Mouse (Mus musculus) midbrain, embryonic 12.5 days (tissue): ENCODE measurements around the gene Prkag3. TPM values are rescaled to one million over a fixed set of nuclear protein-coding genes. Genes with fewer than 3 reads are reported as not detected.

Source experiments
- ATAC-seq: fragments of 200-750 bp; cut with Nextera tagmentation; 2 replicates; pipeline ENCODE4 v1.8.0; 2017; ENCODE audit warnings: low read depth, moderate TSS enrichment, moderate library complexity; ENCODE audit not compliant: low FRiP score
- H3K27ac ChIP-seq: fragments of 300-500 bp; sonication (generic); replicated peaks from 2 replicates; pipeline ENCODE4 v1.5.1; 2016; ENCODE audit warnings: mild to moderate bottlenecking
- H3K27me3 ChIP-seq: fragments of 300-500 bp; sonication (generic); 2 replicates; pipeline ENCODE4 v1.6.1; 2016; ENCODE audit warnings: mild to moderate bottlenecking
- H3K36me3 ChIP-seq: fragments of 300-500 bp; sonication (generic); 2 replicates; pipeline ENCODE4 v1.6.1; 2016
- H3K4me1 ChIP-seq: fragments of 300-500 bp; sonication (generic); 2 replicates; pipeline ENCODE4 v1.6.1; 2016
- H3K4me2 ChIP-seq: fragments of 300-500 bp; sonication (generic); replicated peaks from 2 replicates; pipeline ENCODE4 v1.6.1; 2016; ENCODE audit warnings: mild to moderate bottlenecking, moderate library complexity
- H3K4me3 ChIP-seq: fragments of 300-500 bp; sonication (generic); 2 replicates; pipeline ENCODE4 v1.5.1; 2016; ENCODE audit warnings: mild to moderate bottlenecking
- H3K9ac ChIP-seq: fragments of 300-500 bp; sonication (generic); replicated peaks from 2 replicates; pipeline ENCODE4 v1.6.1; 2016; ENCODE audit warnings: mild to moderate bottlenecking, moderate library complexity
- H3K9me3 ChIP-seq: fragments of 300-500 bp; sonication (generic); 2 replicates; pipeline ENCODE4 v1.6.1; 2016; ENCODE audit warnings: mild to moderate bottlenecking
- WGBS: fragments of 180-500 bp; shearing (Covaris S2); methylation state at CpG from one replicate; pipeline ENCODE4 v1.1.7; 2016; 5-methylcytosine and 5-hydroxymethylcytosine counted together
- polyA plus RNA-seq: library from polyadenylated mRNA; unstranded; fragments of >200 nt; fragmentation: Nextera tagmentation; extraction: Ambion mirVana; gene quantifications from 2 replicates; pipeline ENCODE4 v1.2.1, GENCODE M21; 2016

Prkag3 gene
- polyA plus RNA-seq, result not detected in 2 replicates

GRCm38 (mm10) chr1:74748643-74749271 lies at the start of gene Prkag3:
Gene Prkag3 (minus strand): TSS chr1:74749221.
- no peaks in the 10 kb centered on the region for H3K9me3 ChIP-seq
- H3K4me3 ChIP-seq, result peak within 1 kb of the TSS; percentile 21; the same call in 1 of the 2 replicates
- peak within 1 kb of the TSS; percentile 37; the same call in 1 of the 2 replicates for H3K9ac ChIP-seq
- no peaks in the 10 kb centered on the region for H3K36me3 ChIP-seq
- H3K4me1 ChIP-seq, result 0 out of 2 replicates have a peak, but pooled peaks cover 6% of the 10 kb centered on the region
- ATAC-seq, result peak; percentile 34; the same call in 1 of the 2 replicates
- 8% methylated on average over 30 of the region's 30 CpGs for WGBS
- no peak within 1 kb of the TSS for H3K27ac ChIP-seq
- peak within 1 kb of the TSS; percentile 52 for H3K4me2 ChIP-seq
- peaks cover 36% of the 10 kb centered on the region for H3K27me3 ChIP-seq

DNA sequence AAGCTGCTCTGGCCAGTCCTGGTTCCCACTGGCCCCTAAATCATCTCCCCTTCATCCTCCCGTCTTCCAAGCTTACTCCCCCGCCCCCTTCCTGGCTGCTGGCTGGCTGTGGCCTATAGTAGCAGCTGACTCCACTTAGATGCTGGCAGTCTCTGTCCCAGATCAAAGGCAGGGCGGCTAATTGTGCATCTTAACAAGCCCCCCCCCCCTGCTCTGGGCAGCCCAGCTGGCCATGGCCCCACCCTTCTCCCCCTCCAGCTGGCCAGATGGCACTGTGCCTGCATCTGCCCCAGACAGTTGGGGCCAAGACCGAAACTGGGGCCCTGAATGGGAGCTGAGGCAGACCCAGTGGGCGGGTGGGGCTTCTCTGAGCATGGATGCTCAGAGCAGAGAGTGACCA lies 48.4 kb upstream of the Prkag3 start:
- peaks cover 47% of the 10 kb centered on the region for H3K4me1 ChIP-seq
- H3K36me3 ChIP-seq, result no peaks in the 10 kb centered on the region
- H3K9ac ChIP-seq, result 0 out of 2 replicates have a peak overlapping the region, but pooled peaks have one; percentile 6
- no peak overlapping the region for H3K4me3 ChIP-seq
- peak; percentile 77 for ATAC-seq
- WGBS, result 2% methylated on average over 5 of the region's 5 CpGs
- no peaks in the 10 kb centered on the region for H3K9me3 ChIP-seq
- H3K27me3 ChIP-seq, result peaks cover 97% of the 10 kb centered on the region
- peak overlapping the region; percentile 46 for H3K27ac ChIP-seq
- H3K4me2 ChIP-seq, result no peak overlapping the region

- Histone ChIP-seq H3K36me3 (no peaks in the 10 kb centered on the region), H3K27me3 (peaks cover 99% of the 10 kb centered on the region), H3K27ac (no peak overlapping the region), H3K4me3 (0 out of 2 replicates have a peak overlapping the region, but pooled peaks have one; percentile 33), H3K9ac (no peak overlapping the region), H3K4me2 (peak overlapping the region; percentile 52), H3K9me3 (no peaks in the 10 kb centered on the region), H3K4me1 (peaks cover 52% of the 10 kb centered on the region)
- WGBS, result 4% methylated on average over 7 of the region's 11 CpGs
- no peak for ATAC-seq
These were observed 46.1 kb upstream of the Prkag3 start for GRCm38 (mm10) chr1:74795145-74795529.

DNA sequence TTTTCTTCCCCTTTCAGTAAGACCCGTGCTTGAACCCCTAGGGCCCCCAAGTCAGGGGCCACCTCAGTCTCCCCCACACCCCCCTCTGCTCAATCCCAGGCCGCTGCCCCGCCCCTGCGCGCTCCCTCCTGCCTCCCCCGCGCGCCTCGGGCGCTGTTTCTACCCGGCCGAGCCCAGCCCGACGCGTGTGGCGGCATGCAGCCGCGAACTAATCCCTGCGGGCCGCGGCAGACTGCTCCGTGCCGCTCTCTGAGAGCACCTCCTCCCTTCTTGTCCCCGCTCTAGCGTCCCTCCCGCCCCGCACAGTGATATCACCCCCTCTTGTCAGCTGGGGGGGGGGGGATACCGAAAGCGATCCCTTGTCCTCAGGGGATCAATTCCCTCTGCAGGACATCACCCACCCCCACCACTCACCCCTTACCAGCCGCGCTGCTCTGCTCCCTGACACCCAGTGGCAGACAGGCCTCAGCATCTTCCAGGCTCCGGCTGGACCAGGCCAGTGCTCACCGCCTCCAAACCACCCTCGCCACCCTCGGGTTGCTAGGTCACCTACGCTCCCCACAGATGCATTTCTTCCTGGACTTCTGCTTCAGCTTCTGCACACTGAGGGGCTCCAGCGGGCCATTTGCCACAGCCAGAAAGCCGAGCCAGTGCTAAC lies 45.6 kb upstream of the Prkag3 start:
- H3K27ac ChIP-seq, result no peak overlapping the region

DNA sequence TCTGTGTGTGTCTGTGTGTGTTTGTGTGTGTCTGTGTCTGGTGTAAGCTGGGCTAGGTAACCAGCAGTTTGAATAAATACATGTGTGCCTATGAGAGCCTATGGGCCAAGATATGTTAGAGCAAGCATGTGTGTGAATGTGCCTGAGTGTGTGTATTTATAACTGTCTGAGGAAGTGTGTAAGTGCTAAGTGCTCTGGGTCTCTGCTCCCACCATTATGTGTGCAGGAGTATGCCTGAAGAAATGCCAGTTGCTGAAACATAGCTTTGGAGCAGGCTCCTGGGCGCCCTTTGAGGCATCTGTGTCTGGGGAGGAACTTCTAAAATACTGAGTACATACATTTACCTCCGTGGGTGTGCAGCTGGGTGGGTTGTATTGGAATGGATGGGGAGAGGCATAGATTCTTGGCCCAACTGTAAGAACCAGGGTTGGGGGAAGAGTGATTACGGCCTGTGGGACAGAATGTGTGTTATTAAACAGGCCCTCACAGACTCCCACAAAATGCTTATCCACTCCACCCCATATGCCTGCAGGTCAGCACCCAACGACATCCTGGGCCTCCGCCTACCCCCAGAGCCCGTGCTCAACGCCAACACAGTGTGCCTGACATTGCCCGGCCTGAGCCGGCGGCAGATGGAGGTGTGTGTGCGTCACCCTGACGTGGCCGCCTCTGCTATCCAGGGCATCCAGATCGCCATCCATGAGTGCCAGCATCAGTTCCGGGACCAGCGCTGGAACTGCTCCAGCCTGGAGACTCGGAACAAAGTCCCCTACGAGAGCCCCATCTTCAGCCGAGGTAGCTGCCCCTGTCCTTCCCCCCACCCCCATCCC lies 44.0 kb upstream of the Prkag3 start:
- Histone ChIP-seq H3K4me1 (peaks cover 52% of the 10 kb centered on the region), H3K36me3 (no peaks in the 10 kb centered on the region), H3K9me3 (no peaks in the 10 kb centered on the region), H3K9ac (no peak overlapping the region), H3K4me3 (no peak overlapping the region), H3K4me2 (no peak overlapping the region), H3K27me3 (peaks cover 99% of the 10 kb centered on the region), H3K27ac (no peak overlapping the region)
- ATAC-seq, result no peak
- 6% methylated on average over 18 of the region's 19 CpGs for WGBS

More for the DNA sequence above, 45.6 kb upstream of the Prkag3 start:
- Histone ChIP-seq H3K9me3 (no peaks in the 10 kb centered on the region), H3K36me3 (no peaks in the 10 kb centered on the region), H3K4me1 (peaks cover 54% of the 10 kb centered on the region), H3K27me3 (peaks cover 99% of the 10 kb centered on the region), H3K9ac (peak overlapping the region; percentile 21; the same call in 1 of the 2 replicates), H3K4me2 (peak overlapping the region; percentile 52), H3K4me3 (peak overlapping the region; percentile 33)
- ATAC-seq, result no peak
- 1% methylated on average over 35 of the region's 38 CpGs for WGBS

DNA sequence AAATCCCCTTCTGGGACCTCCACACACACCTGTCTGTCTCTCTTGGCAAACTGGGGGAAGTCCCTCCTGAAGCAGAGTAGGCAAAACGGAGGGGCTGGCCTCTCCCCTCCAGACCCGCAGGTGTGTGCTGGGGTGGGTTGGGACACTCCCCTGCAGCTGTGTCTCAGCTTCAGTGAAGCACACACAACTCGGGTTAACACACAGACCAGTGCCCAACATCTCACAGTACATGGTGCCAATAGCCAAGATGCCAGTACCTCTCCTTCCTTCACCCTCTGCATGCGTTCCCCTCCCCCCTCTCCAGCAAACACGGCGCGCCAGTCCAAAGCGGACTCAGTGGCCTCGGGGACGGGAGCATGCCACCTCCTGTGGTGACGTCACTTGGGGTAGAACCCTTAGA lies 42.2 kb upstream of the Prkag3 start, which contains the start of gene Wnt10a:
Gene Wnt10a (plus strand): TSS at position 268 of the 400 bp plus-strand sequence.
- Histone ChIP-seq H3K36me3 (no peaks in the 10 kb centered on the region), H3K27ac (no peak within 1 kb of the TSS), H3K4me3 (peak within 1 kb of the TSS; percentile 32), H3K27me3 (peaks cover 100% of the 10 kb centered on the region), H3K9ac (peak within 1 kb of the TSS; percentile 34), H3K9me3 (no peaks in the 10 kb centered on the region), H3K4me1 (peaks cover 37% of the 10 kb centered on the region), H3K4me2 (peak within 1 kb of the TSS; percentile 50)
- no peak for ATAC-seq
- WGBS, result under 1% methylated on average over 11 of the region's 11 CpGs

DNA sequence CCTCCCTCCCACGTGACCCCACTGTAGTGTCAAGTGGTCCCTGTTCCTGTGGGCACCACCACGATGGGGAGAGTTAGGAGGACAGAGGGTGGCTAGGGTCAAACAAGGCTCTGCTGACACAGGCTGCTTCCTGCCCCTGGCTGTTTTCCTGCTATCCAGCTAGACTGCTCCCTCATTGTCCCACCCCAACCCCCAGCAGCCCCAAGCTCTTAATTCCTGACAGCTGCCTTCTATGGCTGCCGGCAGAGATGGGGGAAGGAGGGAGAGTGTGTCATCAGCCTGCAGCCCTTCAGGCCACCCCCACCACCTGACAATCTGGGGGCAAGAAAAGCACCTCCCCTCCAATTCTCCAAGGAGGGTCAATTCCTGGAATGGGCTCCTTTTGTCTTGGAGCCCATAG lies 41.1 kb upstream of the Prkag3 start:
- H3K9ac ChIP-seq, result no peak overlapping the region; the same call in 1 of the 2 replicates
- H3K27me3 ChIP-seq, result peaks cover 98% of the 10 kb centered on the region
- H3K4me2 ChIP-seq, result no peak overlapping the region
- 4% methylated on average over 3 of the region's 3 CpGs for WGBS
- H3K36me3 ChIP-seq, result no peaks in the 10 kb centered on the region
- peaks cover 34% of the 10 kb centered on the region for H3K4me1 ChIP-seq
- H3K4me3 ChIP-seq, result no peak overlapping the region
- no peaks in the 10 kb centered on the region for H3K9me3 ChIP-seq
- no peak for ATAC-seq
- 0 out of 2 replicates have a peak overlapping the region, but pooled peaks have one; percentile 6 for H3K27ac ChIP-seq

GRCm38 (mm10) chr1:74788603-74789176 lies 39.7 kb upstream of the Prkag3 start:
- Histone ChIP-seq H3K4me1 (peaks cover 27% of the 10 kb centered on the region), H3K9me3 (no peaks in the 10 kb centered on the region)
- 17% methylated on average over 6 of the region's 6 CpGs for whole genome bisulfite sequencing

GRCm38 (mm10) chr1:74787846-74788245 lies 38.8 kb upstream of the Prkag3 start:
- peak; percentile 47; the same call in 1 of the 2 replicates for ATAC-seq
- no peak overlapping the region for H3K4me3 ChIP-seq
- H3K36me3 ChIP-seq, result no peaks in the 10 kb centered on the region
- peaks cover 98% of the 10 kb centered on the region for H3K27me3 ChIP-seq
- H3K27ac ChIP-seq, result no peak overlapping the region
- H3K4me2 ChIP-seq, result no peak overlapping the region
- peaks cover 24% of the 10 kb centered on the region for H3K4me1 ChIP-seq
- H3K9me3 ChIP-seq, result no peaks in the 10 kb centered on the region
- H3K9ac ChIP-seq, result no peak overlapping the region
- WGBS, result 6% methylated on average over 7 of the region's 7 CpGs

More at GRCm38 (mm10) chr1:74788603-74789176, 39.7 kb upstream of the Prkag3 start:
- no peak overlapping the region for H3K4me3 ChIP-seq
- no peaks in the 10 kb centered on the region for H3K36me3 ChIP-seq
- no peak overlapping the region for H3K9ac ChIP-seq
- H3K27me3 ChIP-seq, result peaks cover 98% of the 10 kb centered on the region
- H3K4me2 ChIP-seq, result no peak overlapping the region
- ATAC-seq, result no peak
- no peak overlapping the region for H3K27ac ChIP-seq

GRCm38 (mm10) chr1:74784041-74784759 lies 35.2 kb upstream of the Prkag3 start:
- H3K9ac ChIP-seq, result 0 out of 2 replicates have a peak overlapping the region, but pooled peaks have one; percentile 37

GRCm38 (mm10) chr1:74783554-74783953 lies 34.5 kb upstream of the Prkag3 start:
- no peak overlapping the region for H3K9ac ChIP-seq
- 1% methylated on average over 13 of the region's 13 CpGs for WGBS
- peaks cover 94% of the 10 kb centered on the region for H3K27me3 ChIP-seq
- H3K4me1 ChIP-seq, result peaks cover 6% of the 10 kb centered on the region
- H3K36me3 ChIP-seq, result no peaks in the 10 kb centered on the region
- no peaks in the 10 kb centered on the region for H3K9me3 ChIP-seq
- no peak overlapping the region for H3K27ac ChIP-seq
- peak overlapping the region; percentile 76 for H3K4me2 ChIP-seq
- H3K4me3 ChIP-seq, result peak overlapping the region; percentile 50
- no peak for ATAC-seq

More at GRCm38 (mm10) chr1:74784041-74784759, 35.2 kb upstream of the Prkag3 start:
- Histone ChIP-seq H3K36me3 (no peaks in the 10 kb centered on the region), H3K4me1 (peaks cover 9% of the 10 kb centered on the region), H3K27me3 (peaks cover 94% of the 10 kb centered on the region), H3K9me3 (no peaks in the 10 kb centered on the region), H3K27ac (no peak overlapping the region), H3K4me2 (peak overlapping the region; percentile 76), H3K4me3 (peak overlapping the region; percentile 50)
- ATAC-seq, result peak; percentile 47; the same call in 1 of the 2 replicates
- under 1% methylated on average over 67 of the region's 67 CpGs for WGBS
